Mouse (Mus musculus) testis, adult 2 months (tissue): Measurements from ENCODE around the gene Kirrel. TPM values are rescaled to one million over a fixed set of nuclear protein-coding genes. Genes with fewer than 3 reads are reported as not detected.
A peak's percentile ranks its signal among the peaks of the same experiment; 100 is the strongest.

Experiments
- H3K27ac ChIP-seq: fragments of 200-500 bp; 2 replicates; pipeline ENCODE4 v1.5.1; 2012; ENCODE audit warnings: low read depth, low read length; ENCODE audit not compliant: control insufficient read depth, insufficient read depth
- H3K27me3 ChIP-seq: fragments of 200-500 bp; 2 replicates; pipeline ENCODE4 v1.6.1; 2012; ENCODE audit warnings: mild to moderate bottlenecking, low read length, moderate library complexity; ENCODE audit not compliant: control insufficient read depth, insufficient read depth
- H3K36me3 ChIP-seq: fragments of 200-500 bp; 2 replicates; pipeline ENCODE4 v1.6.1; 2012; ENCODE audit warnings: mild to moderate bottlenecking, low read length; ENCODE audit not compliant: control insufficient read depth, insufficient read depth
- H3K4me1 ChIP-seq: fragments of 200-500 bp; 2 replicates; pipeline ENCODE4 v1.6.1; 2012; ENCODE audit warnings: low read length; ENCODE audit not compliant: control insufficient read depth, insufficient read depth
- H3K4me3 ChIP-seq: fragments of 200-500 bp; 2 replicates; pipeline ENCODE4 v1.5.1; 2012; ENCODE audit warnings: low read depth, mild to moderate bottlenecking, low read length, moderate library complexity, mixed read lengths; ENCODE audit not compliant: control insufficient read depth
- CTCF ChIP-seq: fragments of 200-500 bp; IDR thresholded peaks from 2 replicates; pipeline ENCODE4 v1.5.1; 2012; ENCODE audit warnings: low read depth, mild to moderate bottlenecking, inconsistent platforms, low read length, moderate library complexity; ENCODE audit not compliant: control insufficient read depth, insufficient read depth, insufficient replicate concordance
- POLR2A ChIP-seq: fragments of 200-500 bp; IDR thresholded peaks from 2 replicates; pipeline ENCODE4 v1.6.1; 2012; ENCODE audit warnings: low read depth, mild to moderate bottlenecking, inconsistent platforms, low read length, moderate library complexity; ENCODE audit not compliant: control insufficient read depth
- polyA plus RNA-seq: library from polyadenylated mRNA; depleted of rRNA; stranded (reverse); fragments of >200 nt; gene quantifications from 2 replicates; pipeline ENCODE4 v1.2.3, GENCODE M21; 2012

Kirrel gene
- polyA plus RNA-seq, 1 experiment = 1.8 TPM

- Histone ChIP-seq H3K4me1 (peaks cover 24% of the 10 kb centered on the region), H3K27me3 (no peaks in the 10 kb centered on the region), H3K27ac (no peak overlapping the region), H3K4me3 (peak overlapping the region; percentile 67), H3K36me3 (no peaks in the 10 kb centered on the region)
- TF ChIP-seq CTCF = no peak
- TF ChIP-seq POLR2A = no peak
Measured at GRCm38 (mm10) chr3:87173486-87174085, 961 bp downstream of the Kirrel start.

GRCm38 (mm10) chr3:87173103-87173444, 1.5 kb downstream of the Kirrel start:
- Histone ChIP-seq H3K4me1 (peaks cover 24% of the 10 kb centered on the region), H3K4me3 (0 out of 2 replicates have a peak overlapping the region, but pooled peaks have one; percentile 15), H3K27me3 (no peaks in the 10 kb centered on the region), H3K27ac (no peak overlapping the region), H3K36me3 (no peaks in the 10 kb centered on the region)
- no peak for TF ChIP-seq POLR2A
- TF ChIP-seq CTCF = no peak

- Histone ChIP-seq H3K36me3 (no peaks in the 10 kb centered on the region), H3K27me3 (no peaks in the 10 kb centered on the region), H3K4me3 (peak overlapping the region; percentile 15), H3K4me1 (peaks cover 24% of the 10 kb centered on the region), H3K27ac (no peak overlapping the region)
- TF ChIP-seq POLR2A (no peak), CTCF (no peak)
Measured at GRCm38 (mm10) chr3:87172351-87173102, 2.0 kb downstream of the Kirrel start.

GRCm38 (mm10) chr3:87171201-87172100, 3.1 kb downstream of the Kirrel start:
- peaks cover 24% of the 10 kb centered on the region for H3K4me1 ChIP-seq
- no peak overlapping the region for H3K27ac ChIP-seq
- H3K27me3 ChIP-seq = no peaks in the 10 kb centered on the region
- no peak overlapping the region for H3K4me3 ChIP-seq
- no peak for TF ChIP-seq POLR2A
- TF ChIP-seq CTCF = no peak
- H3K36me3 ChIP-seq = no peaks in the 10 kb centered on the region

GRCm38 (mm10) chr3:87169402-87170015, 5.0 kb downstream of the Kirrel start:
- no peak overlapping the region for H3K27ac ChIP-seq
- H3K27me3 ChIP-seq = no peaks in the 10 kb centered on the region
- H3K4me1 ChIP-seq = peaks cover 18% of the 10 kb centered on the region
- TF ChIP-seq POLR2A (no peak), CTCF (no peak)
- no peak overlapping the region for H3K4me3 ChIP-seq
- no peaks in the 10 kb centered on the region for H3K36me3 ChIP-seq

- H3K27ac ChIP-seq = no peak overlapping the region
- peaks cover 12% of the 10 kb centered on the region for H3K4me1 ChIP-seq
- H3K4me3 ChIP-seq = no peak overlapping the region
- no peaks in the 10 kb centered on the region for H3K27me3 ChIP-seq
- no peaks in the 10 kb centered on the region for H3K36me3 ChIP-seq
- no peak for TF ChIP-seq POLR2A
Measured at GRCm38 (mm10) chr3:87168756-87169155, 5.8 kb downstream of the Kirrel start.

- H3K4me1 ChIP-seq = peaks cover 4% of the 10 kb centered on the region
Measured at GRCm38 (mm10) chr3:87167621-87168020, 6.9 kb downstream of the Kirrel start.

More at GRCm38 (mm10) chr3:87167621-87168020, 6.9 kb downstream of the Kirrel start:
- Histone ChIP-seq H3K27me3 (no peaks in the 10 kb centered on the region), H3K4me3 (no peak overlapping the region), H3K27ac (no peak overlapping the region), H3K36me3 (no peaks in the 10 kb centered on the region)
- TF ChIP-seq CTCF = no peak
- TF ChIP-seq POLR2A = no peak
